Mouse (Mus musculus): Measurements from ENCODE around the gene Atf2. TPM values are rescaled to one million over a fixed set of nuclear protein-coding genes. Genes with fewer than 3 reads are reported as not detected.
"Not testable (repeated sequence)": the region's sequence is repeated elsewhere in the genome, so short reads cannot be mapped to it uniquely, and the experiment has no call there.

Atf2 gene
- polyA plus RNA-seq, 1 experiment from 2014 or later: 30.7 TPM

- H3K4me3 ChIP-seq (ENCODE audit: inconsistent target): no peak overlapping the region
- 79% methylated on average over 1 of the region's 1 CpGs for WGBS (ENCODE audit: missing documents)
- no peak overlapping the region for H3K27ac ChIP-seq
- H3K36me3 ChIP-seq (ENCODE audit: inconsistent target): peaks cover 17% of the 10 kb centered on the region
- H3K79me2 ChIP-seq (ENCODE audit: inconsistent target): no peaks in the 10 kb centered on the region
Observed at GRCm38 (mm10) chr2:73833284-73833683, 59.2 kb downstream of the Atf2 start.

GRCm38 (mm10) chr2:73818742-73819141, 73.7 kb downstream of the Atf2 start:
- peaks cover 35% of the 10 kb centered on the region; the same call in 1 of the 2 replicates for H3K36me3 ChIP-seq (ENCODE audit: inconsistent target)
- no peak overlapping the region for H3K4me3 ChIP-seq (ENCODE audit: inconsistent target)
- no peaks in the 10 kb centered on the region for H3K79me2 ChIP-seq (ENCODE audit: inconsistent target)
- H3K27ac ChIP-seq: no peak overlapping the region
- WGBS (ENCODE audit: missing documents): 70% methylated on average over 4 of the region's 4 CpGs

- Histone ChIP-seq H3K27ac (no peak overlapping the region), H3K4me3 (ENCODE audit: inconsistent target) (no peak overlapping the region), H3K79me2 (ENCODE audit: inconsistent target) (no peaks in the 10 kb centered on the region), H3K36me3 (ENCODE audit: inconsistent target) (no peaks in the 10 kb centered on the region)
- 87% methylated on average over 8 of the region's 8 CpGs for WGBS (ENCODE audit: missing documents)
Observed at GRCm38 (mm10) chr2:73807609-73808008, 84.8 kb downstream of the Atf2 start.

GRCm38 (mm10) chr2:73800127-73800526, 92.3 kb downstream of the Atf2 start:
- WGBS (ENCODE audit: missing documents): 97% methylated on average over 4 of the region's 9 CpGs
- H3K36me3 ChIP-seq (ENCODE audit: inconsistent target); H3K4me3 ChIP-seq (ENCODE audit: inconsistent target); H3K79me2 ChIP-seq (ENCODE audit: inconsistent target); H3K27ac ChIP-seq: not testable (repeated sequence)

GRCm38 (mm10) chr2:73798786-73799185, 93.7 kb downstream of the Atf2 start:
- H3K27ac ChIP-seq: no peak overlapping the region
- WGBS (ENCODE audit: missing documents): 72% methylated on average over 5 of the region's 5 CpGs
- H3K4me3 ChIP-seq (ENCODE audit: inconsistent target): no peak overlapping the region
- H3K36me3 ChIP-seq (ENCODE audit: inconsistent target): no peaks in the 10 kb centered on the region
- no peaks in the 10 kb centered on the region for H3K79me2 ChIP-seq (ENCODE audit: inconsistent target)

- H3K27ac ChIP-seq: no peak overlapping the region
- no peak overlapping the region for H3K4me3 ChIP-seq (ENCODE audit: inconsistent target)
- H3K79me2 ChIP-seq (ENCODE audit: inconsistent target): no peaks in the 10 kb centered on the region
- WGBS (ENCODE audit: missing documents): 69% methylated on average over 4 of the region's 4 CpGs
- no peaks in the 10 kb centered on the region for H3K36me3 ChIP-seq (ENCODE audit: inconsistent target)
Observed at GRCm38 (mm10) chr2:73798136-73798535, 94.3 kb downstream of the Atf2 start.

GRCm38 (mm10) chr2:73791846-73792630, 100.4 kb downstream of the Atf2 start:
- Histone ChIP-seq H3K27ac (no peak overlapping the region), H3K79me2 (ENCODE audit: inconsistent target) (no peaks in the 10 kb centered on the region), H3K36me3 (ENCODE audit: inconsistent target) (no peaks in the 10 kb centered on the region), H3K4me3 (ENCODE audit: inconsistent target) (no peak overlapping the region)
- 65% methylated on average over 19 of the region's 19 CpGs for WGBS (ENCODE audit: missing documents)

- H3K79me2 ChIP-seq (ENCODE audit: inconsistent target): no peaks in the 10 kb centered on the region
- no peak overlapping the region for H3K27ac ChIP-seq
- no peak overlapping the region for H3K4me3 ChIP-seq (ENCODE audit: inconsistent target)
- H3K36me3 ChIP-seq (ENCODE audit: inconsistent target): no peaks in the 10 kb centered on the region
- WGBS (ENCODE audit: missing documents): 90% methylated on average over 2 of the region's 2 CpGs
Observed at GRCm38 (mm10) chr2:73790332-73790731, 102.1 kb downstream of the Atf2 start.

- WGBS (ENCODE audit: missing documents): 79% methylated on average over 6 of the region's 6 CpGs
- Histone ChIP-seq H3K79me2 (ENCODE audit: inconsistent target) (no peaks in the 10 kb centered on the region), H3K27ac (no peak overlapping the region), H3K36me3 (ENCODE audit: inconsistent target) (no peaks in the 10 kb centered on the region), H3K4me3 (ENCODE audit: inconsistent target) (no peak overlapping the region)
Observed at GRCm38 (mm10) chr2:73788395-73788794, 104.0 kb downstream of the Atf2 start.

- WGBS (ENCODE audit: missing documents): 26% methylated on average over 9 of the region's 9 CpGs
- H3K4me3 ChIP-seq (ENCODE audit: inconsistent target): no peak overlapping the region
Observed at GRCm38 (mm10) chr2:73782371-73782905, 110.0 kb downstream of the Atf2 start.

GRCm38 (mm10) chr2:73780321-73781010, 112.0 kb downstream of the Atf2 start:
- WGBS (ENCODE audit: missing documents): 90% methylated on average over 14 of the region's 14 CpGs
- no peaks in the 10 kb centered on the region for H3K36me3 ChIP-seq (ENCODE audit: inconsistent target)
- H3K4me3 ChIP-seq (ENCODE audit: inconsistent target): no peak overlapping the region
- no peak overlapping the region for H3K27ac ChIP-seq
- H3K79me2 ChIP-seq (ENCODE audit: inconsistent target): no peaks in the 10 kb centered on the region

More at GRCm38 (mm10) chr2:73782371-73782905, 110.0 kb downstream of the Atf2 start:
- no peak overlapping the region for H3K27ac ChIP-seq
- H3K36me3 ChIP-seq (ENCODE audit: inconsistent target): no peaks in the 10 kb centered on the region
- H3K79me2 ChIP-seq (ENCODE audit: inconsistent target): no peaks in the 10 kb centered on the region

GRCm38 (mm10) chr2:73779796-73780195, 112.6 kb downstream of the Atf2 start:
- no peaks in the 10 kb centered on the region for H3K36me3 ChIP-seq (ENCODE audit: inconsistent target)
- WGBS (ENCODE audit: missing documents): 71% methylated on average over 6 of the region's 7 CpGs
- no peak overlapping the region for H3K4me3 ChIP-seq (ENCODE audit: inconsistent target)
- no peak overlapping the region for H3K27ac ChIP-seq
- H3K79me2 ChIP-seq (ENCODE audit: inconsistent target): no peaks in the 10 kb centered on the region

GRCm38 (mm10) chr2:73779016-73779595, 113.3 kb downstream of the Atf2 start:
- 82% methylated on average over 4 of the region's 4 CpGs for WGBS (ENCODE audit: missing documents)
- no peak overlapping the region for H3K27ac ChIP-seq

GRCm38 (mm10) chr2:73776936-73777335, 115.5 kb downstream of the Atf2 start:
- Histone ChIP-seq H3K36me3 (ENCODE audit: inconsistent target) (no peaks in the 10 kb centered on the region), H3K79me2 (ENCODE audit: inconsistent target) (no peaks in the 10 kb centered on the region), H3K27ac (no peak overlapping the region), H3K4me3 (ENCODE audit: inconsistent target) (no peak overlapping the region)
- WGBS (ENCODE audit: missing documents): 53% methylated on average over 4 of the region's 4 CpGs

More at GRCm38 (mm10) chr2:73779016-73779595, 113.3 kb downstream of the Atf2 start:
- Histone ChIP-seq H3K36me3 (ENCODE audit: inconsistent target) (no peaks in the 10 kb centered on the region), H3K79me2 (ENCODE audit: inconsistent target) (no peaks in the 10 kb centered on the region), H3K4me3 (ENCODE audit: inconsistent target) (no peak overlapping the region)

Measured in macrophage (primary cell).